Comparison of ENCODE assay signal across 8 mouse cellular contexts in the genomic region with DNA sequence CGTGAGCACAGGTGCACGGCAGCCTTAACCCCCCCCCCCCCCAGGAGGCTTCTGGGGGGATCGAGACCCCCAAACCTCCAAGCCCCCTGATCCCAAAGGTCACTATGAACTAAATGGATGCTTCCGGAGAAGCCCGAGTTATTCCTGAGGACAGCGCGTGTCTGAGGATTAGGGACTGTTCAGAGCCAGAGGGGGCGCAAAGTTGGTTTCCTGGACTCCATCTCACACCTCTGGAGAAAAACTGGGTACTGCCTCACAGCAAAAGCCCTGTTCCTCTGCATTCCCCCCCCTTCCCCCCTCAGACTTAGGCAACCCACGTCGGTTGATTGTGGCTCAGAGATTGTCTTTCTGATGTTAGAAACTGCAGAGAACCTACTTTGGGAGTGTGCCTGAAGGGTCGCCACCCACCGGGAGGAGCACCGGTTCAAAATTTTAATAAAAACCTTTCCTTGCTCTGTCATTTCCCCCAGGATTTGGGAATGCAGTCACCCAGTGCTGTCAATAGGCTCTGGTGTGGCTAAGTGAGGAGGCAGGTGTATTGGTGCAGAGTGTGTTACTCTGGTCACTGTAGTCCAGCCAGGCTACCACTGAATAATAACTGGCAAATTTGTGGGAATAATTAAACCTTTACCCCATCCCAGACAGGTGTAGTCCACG. TPM values are rescaled to one million over a fixed set of nuclear protein-coding genes. Genes with fewer than 3 reads are reported as not detected.
DNase-seq lines count a peak whose midpoint lies in the region; ATAC-seq lines count a peak whose summit lies in the region.

No protein-coding gene starts in this region.

- H3K9me3 ChIP-seq in kidney, embryonic 15.5 days (replicated peaks) = no peaks in the 10 kb centered on the region
- no peaks in the 10 kb centered on the region for H3K9me3 ChIP-seq in hindbrain, embryonic 10.5 days

- peak overlapping the region; percentile 96 for H3K4me2 ChIP-seq in kidney, embryonic 15.5 days

- no peak for DNase-seq in kidney, adult 8-10 months
- DNase-seq in brain, adult 2 months (ENCODE audit: low read depth, low spot score) = peak; percentile 68
- no peak for DNase-seq in hindbrain, embryonic 10.5 days (ENCODE audit: low spot score)
- peak; percentile 60 for DNase-seq in mesoderm, embryonic 11.5 days (ENCODE audit: low read depth, low spot score)
- no peak for DNase-seq in layer of hippocampus, adult 9-10 months (ENCODE audit: low spot score)
- no peak for DNase-seq in frontal cortex, postnatal 36 days (ENCODE audit: low spot score in 2 of 2)
- no peak for DNase-seq in thymus, postnatal 4 days

- 0 out of 2 replicates have a peak, but pooled peaks cover 4% of the 10 kb centered on the region for H3K27me3 ChIP-seq in kidney, embryonic 15.5 days
- H3K27me3 ChIP-seq in hindbrain, embryonic 10.5 days (ENCODE audit: insufficient read depth, poor library complexity, severe bottlenecking) = peaks cover 13% of the 10 kb centered on the region

- peaks cover 50% of the 10 kb centered on the region for H3K4me1 ChIP-seq in kidney, embryonic 15.5 days
- H3K4me1 ChIP-seq in hindbrain, embryonic 10.5 days (replicated peaks) = peaks cover 66% of the 10 kb centered on the region

- peak; percentile 20 for ATAC-seq in kidney, embryonic 15.5 days (replicated peaks; ENCODE audit: low FRiP score)

- WGBS in kidney, embryonic 15.5 days = 10% methylated on average over 14 of the region's 14 CpGs
- 14% methylated on average over 14 of the region's 14 CpGs for WGBS in hindbrain, embryonic 10.5 days

- no peaks in the 10 kb centered on the region for H3K36me3 ChIP-seq in kidney, embryonic 15.5 days
- H3K36me3 ChIP-seq in hindbrain, embryonic 10.5 days = no peaks in the 10 kb centered on the region

- H3K4me3 ChIP-seq in kidney, embryonic 15.5 days (replicated peaks) = peak overlapping the region; percentile 73
- peak overlapping the region; percentile 86 for H3K4me3 ChIP-seq in hindbrain, embryonic 10.5 days

- H3K9ac ChIP-seq in kidney, embryonic 15.5 days = peak overlapping the region; percentile 94

- peak overlapping the region; percentile 93 for H3K27ac ChIP-seq in kidney, embryonic 15.5 days
- peak overlapping the region; percentile 100 for H3K27ac ChIP-seq in hindbrain, embryonic 10.5 days

RNA-seq across cellular contexts. Expression of a gene that starts 0.8 kb away (rescaled TPM):
- 8.8 and 10.5 TPM in 2 replicates for polyA plus RNA-seq in kidney, embryonic 15.5 days (2015; fragmentation: Nextera tagmentation; extraction: Ambion mirVana)
- 3.6 and 5.5 TPM in 2 replicates for polyA plus RNA-seq in hindbrain, embryonic 10.5 days (2016; fragmentation: Nextera tagmentation; extraction: Ambion mirVana)

RNA-seq across cellular contexts. Expression of a gene that starts 1.0 kb away (rescaled TPM):
- polyA plus RNA-seq in kidney, embryonic 15.5 days (2015; fragmentation: Nextera tagmentation; extraction: Ambion mirVana) = 4.7 and 5.4 TPM in 2 replicates
- polyA plus RNA-seq in hindbrain, embryonic 10.5 days (2016; fragmentation: Nextera tagmentation; extraction: Ambion mirVana) = 2.6 and 3.8 TPM in 2 replicates

RNA-seq across cellular contexts. Expression of a gene that starts 48.5 kb away (rescaled TPM):
- 37.1 and 44.6 TPM in 2 replicates for polyA plus RNA-seq in kidney, embryonic 15.5 days (2015; fragmentation: Nextera tagmentation; extraction: Ambion mirVana)
- polyA plus RNA-seq in hindbrain, embryonic 10.5 days (2016; fragmentation: Nextera tagmentation; extraction: Ambion mirVana) = 40.8 and 41.9 TPM in 2 replicates

Comparison
In these comparisons a context has a peak if more than half of its experiments do, and no peak if none do; other contexts are left out.
1. DNase-seq: peak in brain, adult 2 months (single experiment) and mesoderm, embryonic 11.5 days (single experiment); none in kidney, adult 8-10 months (0 of 2), hindbrain, embryonic 10.5 days (single experiment), layer of hippocampus, adult 9-10 months (single experiment), frontal cortex, postnatal 36 days (0 of 2) and thymus, postnatal 4 days (single experiment).